Mouse (Mus musculus) erythroblast, embryonic 14.5 days (primary cell): ENCODE data around the gene Gm10053. TPM values are rescaled to one million over a fixed set of nuclear protein-coding genes. Genes with fewer than 3 reads are reported as not detected.

Experiments
- H3K27me3 ChIP-seq: 2 replicates; pipeline ENCODE4 v1.6.1; 2012; ENCODE audit warnings: inconsistent platforms; ENCODE audit not compliant: control insufficient read depth
- H3K36me3 ChIP-seq: 2 replicates; pipeline ENCODE4 v1.6.1; 2012; ENCODE audit warnings: mild to moderate bottlenecking, inconsistent platforms; ENCODE audit not compliant: control insufficient read depth
- H3K4me1 ChIP-seq: 2 replicates; pipeline ENCODE4 v1.6.1; 2012; ENCODE audit warnings: inconsistent platforms; ENCODE audit not compliant: control insufficient read depth
- H3K4me3 ChIP-seq: replicated peaks from 2 replicates; pipeline ENCODE3; 2012; ENCODE audit warnings: moderate library complexity, mild to moderate bottlenecking, inconsistent platforms
- H3K9me3 ChIP-seq: 2 replicates; pipeline ENCODE4 v1.6.1; 2012; ENCODE audit warnings: low read length, inconsistent platforms, mixed read lengths; ENCODE audit not compliant: control insufficient read depth
- GATA1 ChIP-seq: IDR thresholded peaks from 2 replicates; pipeline ENCODE4 v1.6.1; 2012; ENCODE audit warnings: low read length, inconsistent platforms, mixed read lengths
- TAL1 ChIP-seq: IDR thresholded peaks from 3 replicates; pipeline ENCODE4 v1.6.1; 2012; ENCODE audit warnings: low read length, inconsistent platforms, mixed read lengths
- polyA plus RNA-seq: library from polyadenylated mRNA; stranded (reverse); fragments of >175 nt; gene quantifications from 2 replicates; pipeline ENCODE4 v1.2.3, GENCODE M21; 2012

Gene Gm10053
- polyA plus RNA-seq, 1 experiment, result 0.11 TPM

DNA sequence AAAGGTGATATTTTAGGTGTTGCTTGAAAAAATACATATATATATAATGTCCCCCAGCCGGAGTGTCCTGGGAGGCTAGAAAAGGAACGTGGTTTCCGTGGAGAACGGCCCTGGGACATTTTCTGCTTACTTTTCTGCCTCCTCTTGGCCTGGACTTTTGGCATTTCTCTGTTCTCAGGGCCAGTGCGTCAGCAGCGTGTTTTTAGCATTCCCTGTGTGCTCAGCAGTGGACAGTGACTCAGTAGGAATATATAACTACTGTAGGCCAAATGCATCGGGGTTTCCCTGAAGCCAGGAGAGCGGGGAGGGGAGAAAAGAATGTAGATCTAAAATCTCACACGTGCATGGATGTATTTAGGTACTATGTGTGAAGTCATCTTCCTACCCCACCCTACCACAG is 10.1 kb upstream of the Gm10053 start:
- Histone ChIP-seq H3K4me1 (no peaks in the 10 kb centered on the region), H3K36me3 (no peaks in the 10 kb centered on the region), H3K4me3 (no peak overlapping the region), H3K27me3 (peaks cover 28% of the 10 kb centered on the region), H3K9me3 (no peaks in the 10 kb centered on the region)
- TF ChIP-seq TAL1 (no peak), GATA1 (no peak)

DNA sequence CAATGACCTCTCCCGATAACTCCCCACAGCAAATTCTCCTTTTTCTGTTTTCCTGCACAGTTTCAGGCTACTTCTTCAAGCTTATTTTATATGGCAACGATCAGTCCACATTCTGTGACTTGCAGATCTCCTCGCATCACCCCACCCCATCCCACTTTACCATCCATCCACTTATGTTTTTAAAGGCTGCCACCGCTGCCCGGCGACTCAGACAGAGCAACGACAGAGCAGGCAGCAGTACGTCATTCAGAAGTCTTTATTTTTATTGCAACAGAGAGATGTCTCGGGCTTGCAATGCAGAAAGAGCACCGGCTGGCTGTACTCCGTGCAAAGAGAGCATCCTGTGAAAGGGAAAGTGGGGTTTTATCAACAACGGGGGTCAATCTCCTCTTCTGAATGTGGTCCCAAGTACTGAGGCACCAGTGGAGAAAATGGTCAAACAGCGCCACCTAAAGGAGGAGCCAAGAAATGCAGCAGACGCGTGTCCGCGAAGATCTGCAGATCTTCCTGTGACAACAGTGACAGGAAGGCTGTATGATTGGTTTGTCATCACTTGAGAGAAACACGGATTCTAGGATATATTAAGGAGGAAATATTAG is 4.3 kb upstream of the Gm10053 start:
- H3K36me3 ChIP-seq, result no peaks in the 10 kb centered on the region
- no peak overlapping the region for H3K4me3 ChIP-seq
- H3K9me3 ChIP-seq, result no peaks in the 10 kb centered on the region
- no peak for TF ChIP-seq TAL1
- no peak for TF ChIP-seq GATA1
- 0 out of 2 replicates have a peak, but pooled peaks cover 2% of the 10 kb centered on the region for H3K27me3 ChIP-seq
- H3K4me1 ChIP-seq, result no peaks in the 10 kb centered on the region

DNA sequence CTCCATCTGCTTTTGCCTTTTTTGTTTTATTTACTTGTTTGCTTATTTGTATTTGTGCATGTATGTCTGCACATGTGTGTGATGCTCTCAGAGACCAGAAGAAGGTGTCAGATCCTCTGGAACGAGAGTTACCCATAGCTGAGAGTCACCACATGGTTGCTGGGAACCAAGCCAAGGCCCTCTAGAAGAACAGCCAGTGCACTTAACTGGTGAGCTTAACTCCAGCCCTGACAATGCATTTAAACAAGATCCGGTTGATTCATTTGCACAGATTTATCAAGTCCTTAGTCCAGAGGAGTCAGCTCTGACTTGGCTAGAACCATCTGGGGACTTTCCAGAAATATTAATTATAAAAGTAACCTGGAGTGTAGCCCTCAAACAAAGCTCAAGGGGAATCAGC is 1.6 kb upstream of the Gm10053 start:
- H3K27me3 ChIP-seq, result 0 out of 2 replicates have a peak, but pooled peaks cover 2% of the 10 kb centered on the region
- no peaks in the 10 kb centered on the region for H3K4me1 ChIP-seq
- TF ChIP-seq TAL1 (no peak), GATA1 (no peak)
- H3K9me3 ChIP-seq, result no peaks in the 10 kb centered on the region
- no peak overlapping the region for H3K4me3 ChIP-seq
- no peaks in the 10 kb centered on the region for H3K36me3 ChIP-seq

DNA sequence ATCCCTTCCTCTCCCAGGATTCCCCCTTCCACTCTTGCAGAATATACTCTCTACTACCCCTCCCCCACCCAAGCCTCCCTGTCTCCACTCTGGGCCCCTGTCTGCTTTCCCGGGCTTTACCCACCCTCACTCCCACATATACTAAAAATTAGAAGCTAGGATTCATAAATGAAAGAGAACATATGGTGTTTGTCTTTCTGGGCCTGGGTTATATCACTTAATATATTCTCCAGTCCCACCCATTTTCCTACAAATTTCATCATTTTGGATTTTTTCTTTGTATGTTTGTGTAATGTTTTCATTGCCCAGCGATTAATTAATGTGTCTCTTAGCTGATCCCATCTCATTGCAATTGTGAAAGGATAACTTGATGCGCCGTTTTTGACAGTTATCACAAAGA is 5.8 kb downstream of the Gm10053 start:
- no peaks in the 10 kb centered on the region for H3K36me3 ChIP-seq
- TF ChIP-seq TAL1 (no peak), GATA1 (no peak)
- no peaks in the 10 kb centered on the region for H3K4me1 ChIP-seq
- H3K9me3 ChIP-seq, result no peaks in the 10 kb centered on the region
- no peak overlapping the region for H3K4me3 ChIP-seq
- no peaks in the 10 kb centered on the region for H3K27me3 ChIP-seq

DNA sequence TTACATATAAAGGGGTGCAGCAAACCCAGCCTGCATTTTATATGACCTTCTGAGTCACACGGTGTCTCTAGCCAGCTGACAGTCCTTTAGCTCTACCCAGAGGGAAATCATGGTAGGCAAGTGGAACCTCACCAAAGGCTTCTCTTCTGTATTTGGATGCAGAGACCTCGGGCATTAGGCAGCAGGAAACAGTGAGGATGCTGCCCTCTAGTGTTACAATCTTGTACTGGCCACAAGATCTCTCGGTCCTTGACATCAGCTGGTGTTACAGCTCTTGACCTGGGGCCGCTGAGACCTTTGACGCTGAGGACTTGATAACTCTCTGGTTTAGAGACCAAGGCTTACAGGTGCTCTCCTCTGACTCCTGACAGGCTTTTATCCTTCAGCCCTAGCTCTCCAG is 10.0 kb downstream of the Gm10053 start:
- TF ChIP-seq TAL1, result no peak
- no peak for TF ChIP-seq GATA1
- H3K27me3 ChIP-seq, result peaks cover 2% of the 10 kb centered on the region; the same call in 1 of the 2 replicates
- no peaks in the 10 kb centered on the region for H3K36me3 ChIP-seq
- H3K4me1 ChIP-seq, result no peaks in the 10 kb centered on the region
- H3K9me3 ChIP-seq, result peaks cover 2% of the 10 kb centered on the region; the same call in 1 of the 2 replicates
- no peak overlapping the region for H3K4me3 ChIP-seq

DNA sequence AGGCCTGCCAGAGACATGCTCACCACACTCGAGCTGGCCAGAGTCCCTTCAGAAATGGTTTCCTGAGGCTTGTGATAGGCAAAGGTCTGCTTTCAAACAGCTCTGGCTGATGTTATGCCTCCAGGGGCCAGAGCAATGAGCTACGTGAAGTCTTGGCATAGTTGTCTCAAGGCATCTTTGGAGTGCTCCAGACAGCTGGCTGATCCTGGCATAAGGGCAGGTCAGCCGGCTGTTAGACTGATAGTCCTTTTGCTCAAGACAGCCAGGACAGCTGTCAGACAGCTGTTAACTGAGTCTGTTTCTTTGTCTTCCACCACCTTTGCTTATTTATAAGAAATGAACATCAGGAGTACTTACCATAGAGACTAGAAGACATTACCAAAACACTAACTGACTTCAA is 11.4 kb downstream of the Gm10053 start:
- H3K9me3 ChIP-seq, result peaks cover 2% of the 10 kb centered on the region; the same call in 1 of the 2 replicates
- no peak overlapping the region for H3K4me3 ChIP-seq
- H3K4me1 ChIP-seq, result no peaks in the 10 kb centered on the region
- TF ChIP-seq TAL1, result no peak
- no peak for TF ChIP-seq GATA1
- H3K36me3 ChIP-seq, result no peaks in the 10 kb centered on the region
- H3K27me3 ChIP-seq, result peaks cover 2% of the 10 kb centered on the region; the same call in 1 of the 2 replicates

DNA sequence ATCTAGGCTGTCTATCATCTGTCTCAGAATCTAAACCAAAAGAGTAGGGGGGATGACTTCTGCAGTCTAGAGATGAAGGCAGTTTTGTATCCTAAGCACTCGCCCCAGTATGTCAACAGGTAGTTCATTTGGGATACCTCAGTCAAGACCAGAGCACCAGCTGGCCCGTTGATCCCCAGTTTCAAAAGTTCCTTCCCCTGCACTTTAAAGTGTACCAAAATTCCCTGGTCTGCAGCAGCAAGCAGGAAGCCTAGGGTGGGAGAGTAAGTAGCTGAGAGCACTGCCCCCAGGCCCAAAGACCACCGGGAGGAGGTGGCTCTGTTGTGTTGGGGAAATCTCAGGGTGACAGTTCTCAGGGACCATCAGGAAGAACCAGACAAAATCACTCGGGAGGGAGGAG is 21.1 kb downstream of the Gm10053 start:
- TF ChIP-seq GATA1, result no peak
- Histone ChIP-seq H3K27me3 (peaks cover 65% of the 10 kb centered on the region), H3K4me3 (no peak overlapping the region), H3K4me1 (no peaks in the 10 kb centered on the region), H3K9me3 (peaks cover 6% of the 10 kb centered on the region; the same call in 1 of the 2 replicates), H3K36me3 (no peaks in the 10 kb centered on the region)

DNA sequence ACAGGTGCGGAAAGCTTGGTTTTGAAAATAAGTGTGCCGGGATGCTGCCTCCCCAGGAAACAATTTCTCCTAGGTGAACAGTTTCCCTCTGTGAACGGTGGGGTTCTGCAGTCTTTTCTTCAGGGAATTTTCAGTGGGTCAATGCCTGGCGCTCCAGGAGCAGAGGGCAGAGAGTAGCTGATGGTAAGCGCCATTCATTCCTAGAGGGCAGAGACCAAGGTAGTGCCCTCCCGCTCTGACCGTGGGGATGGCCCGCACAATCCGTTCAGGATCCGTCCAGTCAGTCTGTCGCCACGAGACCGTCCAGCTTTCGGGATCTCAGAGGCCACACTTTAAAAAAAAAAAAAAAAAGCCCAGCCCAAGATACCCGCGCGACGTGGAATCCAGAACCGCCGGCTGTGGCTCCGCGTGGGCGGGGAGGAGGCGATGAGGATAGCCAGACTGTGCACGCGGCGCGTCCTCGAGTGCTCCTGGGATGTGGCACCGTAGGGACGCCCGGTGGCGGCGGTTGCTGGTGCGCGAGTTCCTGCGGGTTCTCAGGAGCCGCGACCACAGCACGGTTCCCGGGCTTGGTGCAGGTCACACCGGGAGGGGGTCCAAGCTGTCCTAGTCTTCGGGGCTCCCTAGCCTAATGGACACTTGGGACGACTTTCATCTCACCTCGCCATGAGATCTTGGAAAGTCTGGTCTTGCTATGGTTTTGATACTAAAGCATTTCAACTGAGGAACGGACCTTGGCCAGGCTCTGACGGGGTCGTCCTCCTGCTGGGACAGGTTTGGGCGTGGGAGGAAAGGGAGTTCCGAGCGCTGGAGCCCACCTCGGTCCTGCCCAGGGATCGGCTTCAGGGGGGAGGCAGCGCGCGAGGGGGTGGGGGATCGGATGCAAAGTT is 21.8 kb downstream of the Gm10053 start:
- no peaks in the 10 kb centered on the region for H3K36me3 ChIP-seq
- H3K27me3 ChIP-seq, result peaks cover 72% of the 10 kb centered on the region
- H3K4me1 ChIP-seq, result no peaks in the 10 kb centered on the region
- peaks cover 6% of the 10 kb centered on the region; the same call in 1 of the 2 replicates for H3K9me3 ChIP-seq
- TF ChIP-seq TAL1 (no peak), GATA1 (no peak)
- no peak overlapping the region for H3K4me3 ChIP-seq
